Mouse (Mus musculus) heart, postnatal 0 days (tissue): ENCODE data around the gene Sec14l2.

ENCODE experiments used
- CTCF ChIP-seq: IDR thresholded peaks from 2 replicates; pipeline ENCODE4 v1.5.1; 2016; ENCODE audit warnings: antibody characterized with exemption, control low read depth, low read depth
- EP300 ChIP-seq: IDR thresholded peaks from 2 replicates; pipeline ENCODE4 v1.6.1; 2016; ENCODE audit warnings: antibody characterized with exemption, low read depth

DNA sequence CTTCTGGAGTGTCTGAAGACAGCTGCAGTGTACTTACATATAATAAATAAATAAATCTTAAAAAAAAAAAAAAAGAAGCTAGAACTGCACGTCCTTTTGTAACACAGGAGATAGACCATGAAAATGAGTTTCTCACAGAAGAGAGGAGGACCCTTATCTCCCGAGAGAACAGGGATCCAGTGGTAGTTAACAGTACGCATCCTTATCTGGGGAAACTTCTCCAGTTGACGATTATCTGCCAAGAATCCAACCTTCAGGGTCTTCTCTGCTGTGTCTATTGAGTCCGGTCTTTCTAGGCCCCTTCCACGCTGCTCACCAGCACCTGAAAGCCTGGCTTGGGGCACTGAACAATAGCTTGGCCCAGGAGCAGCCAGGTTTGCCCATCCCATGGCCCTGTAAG is 9.2 kb downstream of the Sec14l2 start:
- no peak for TF ChIP-seq CTCF
- TF ChIP-seq EP300 = no peak
